Mouse (Mus musculus): ENCODE measurements around the gene Epo. TPM values are rescaled to one million over a fixed set of nuclear protein-coding genes. Genes with fewer than 3 reads are reported as not detected.

The Epo gene
- total RNA-seq, 1 experiment from 2014 or later = not detected

- no peak for ATAC-seq (replicated peaks; ENCODE audit: insufficient number of reproducible peaks, low FRiP score, low TSS enrichment, poor library complexity, severe bottlenecking)
Measured at GRCm38 (mm10) chr5:137500186-137500585, 32.9 kb downstream of the Epo start.

- ATAC-seq (replicated peaks; ENCODE audit: insufficient number of reproducible peaks, low FRiP score, low TSS enrichment, poor library complexity, severe bottlenecking) = no peak
Measured at GRCm38 (mm10) chr5:137493831-137494230, 39.2 kb downstream of the Epo start.

- no peak for ATAC-seq (replicated peaks; ENCODE audit: insufficient number of reproducible peaks, low FRiP score, low TSS enrichment, poor library complexity, severe bottlenecking)
Measured at GRCm38 (mm10) chr5:137491559-137491958, 41.5 kb downstream of the Epo start.

GRCm38 (mm10) chr5:137487616-137488015, 45.4 kb downstream of the Epo start:
- ATAC-seq (replicated peaks; ENCODE audit: insufficient number of reproducible peaks, low FRiP score, low TSS enrichment, poor library complexity, severe bottlenecking) = no peak

GRCm38 (mm10) chr5:137485851-137486155, 47.2 kb downstream of the Epo start:
- ATAC-seq (replicated peaks; ENCODE audit: insufficient number of reproducible peaks, low FRiP score, low TSS enrichment, poor library complexity, severe bottlenecking) = no peak

GRCm38 (mm10) chr5:137485071-137485850, 47.8 kb downstream of the Epo start:
- ATAC-seq (replicated peaks; ENCODE audit: insufficient number of reproducible peaks, low FRiP score, low TSS enrichment, poor library complexity, severe bottlenecking) = no peak

- ATAC-seq (replicated peaks; ENCODE audit: insufficient number of reproducible peaks, low FRiP score, low TSS enrichment, poor library complexity, severe bottlenecking) = no peak
Measured at GRCm38 (mm10) chr5:137481897-137482296, 51.1 kb downstream of the Epo start.

GRCm38 (mm10) chr5:137481138-137481537, 51.9 kb downstream of the Epo start:
- ATAC-seq (replicated peaks; ENCODE audit: insufficient number of reproducible peaks, low FRiP score, low TSS enrichment, poor library complexity, severe bottlenecking) = peak; percentile 63; the same call in 1 of the 2 replicates

- no peak for ATAC-seq (replicated peaks; ENCODE audit: insufficient number of reproducible peaks, low FRiP score, low TSS enrichment, poor library complexity, severe bottlenecking)
Measured at GRCm38 (mm10) chr5:137476964-137477363, 56.1 kb downstream of the Epo start, which contains the start of gene Zan. Zan (minus strand) TSS chr5:137477064.

- no peak for ATAC-seq (replicated peaks; ENCODE audit: insufficient number of reproducible peaks, low FRiP score, low TSS enrichment, poor library complexity, severe bottlenecking)
Measured at GRCm38 (mm10) chr5:137474351-137474750, 58.7 kb downstream of the Epo start.

- ATAC-seq (replicated peaks; ENCODE audit: insufficient number of reproducible peaks, low FRiP score, low TSS enrichment, poor library complexity, severe bottlenecking) = no peak
Measured at GRCm38 (mm10) chr5:137472252-137472904, 60.7 kb downstream of the Epo start.

- ATAC-seq (replicated peaks; ENCODE audit: insufficient number of reproducible peaks, low FRiP score, low TSS enrichment, poor library complexity, severe bottlenecking) = no peak
Measured at GRCm38 (mm10) chr5:137466946-137467345, 66.1 kb downstream of the Epo start.

- ATAC-seq (replicated peaks; ENCODE audit: insufficient number of reproducible peaks, low FRiP score, low TSS enrichment, poor library complexity, severe bottlenecking) = no peak
Measured at GRCm38 (mm10) chr5:137465049-137465448, 68.0 kb downstream of the Epo start.

- ATAC-seq (replicated peaks; ENCODE audit: insufficient number of reproducible peaks, low FRiP score, low TSS enrichment, poor library complexity, severe bottlenecking) = no peak
Measured at GRCm38 (mm10) chr5:137455866-137456591, 77.0 kb downstream of the Epo start.

GRCm38 (mm10) chr5:137455206-137455605, 77.8 kb downstream of the Epo start:
- no peak for ATAC-seq (replicated peaks; ENCODE audit: insufficient number of reproducible peaks, low FRiP score, low TSS enrichment, poor library complexity, severe bottlenecking)

GRCm38 (mm10) chr5:137445536-137445935, 87.5 kb downstream of the Epo start:
- no peak for ATAC-seq (replicated peaks; ENCODE audit: insufficient number of reproducible peaks, low FRiP score, low TSS enrichment, poor library complexity, severe bottlenecking)

- ATAC-seq (replicated peaks; ENCODE audit: insufficient number of reproducible peaks, low FRiP score, low TSS enrichment, poor library complexity, severe bottlenecking) = no peak
Measured at GRCm38 (mm10) chr5:137440216-137440855, 92.7 kb downstream of the Epo start.

GRCm38 (mm10) chr5:137433889-137434288, 99.2 kb downstream of the Epo start:
- ATAC-seq (replicated peaks; ENCODE audit: insufficient number of reproducible peaks, low FRiP score, low TSS enrichment, poor library complexity, severe bottlenecking) = no peak
